ENCODE assay signal across 17 mouse cellular contexts in the genomic region with DNA sequence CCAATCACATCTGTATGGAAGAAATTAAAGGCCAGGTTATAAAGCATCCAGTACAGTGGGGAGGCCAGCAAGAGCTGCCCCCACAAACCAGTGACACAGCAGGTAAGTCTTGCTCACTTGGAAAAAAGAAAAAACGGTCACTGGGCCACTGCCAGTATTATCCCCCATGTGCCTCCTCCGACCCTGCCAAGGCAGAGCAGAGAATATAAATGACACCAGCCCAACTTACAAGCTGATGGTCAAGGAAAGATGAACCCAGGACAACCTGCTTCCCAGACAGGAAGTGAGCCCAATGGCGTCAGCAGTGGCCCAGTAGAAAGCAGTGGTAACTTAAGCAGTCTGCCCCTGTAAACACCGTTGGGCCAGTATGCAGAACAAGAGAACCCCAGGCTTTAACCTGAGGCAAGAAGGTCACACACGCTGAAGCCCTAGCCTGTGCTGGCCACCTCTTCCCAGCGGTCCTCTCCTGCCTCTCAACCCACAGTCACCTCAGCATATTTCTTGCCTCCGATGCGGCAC.
"Had no signal": no experiment of that assay in that cellular context is flagged by ENCODE, and none has a peak within 500 bp of the region (broad histone marks: within the 10 kb centered on the region; RNA-seq: fewer than 3 reads in every experiment).

No protein-coding gene starts in this region.

- H3K27ac ChIP-seq: kidney, postnatal 0 days; limb, embryonic 12.5 days; limb, embryonic 15.5 days; liver, embryonic 14.5 days; macrophage; midbrain, embryonic 12.5 days; midbrain, embryonic 15.5 days; neural tube, embryonic 12.5 days; neural tube, embryonic 15.5 days had no signal

- DNase-seq: kidney, postnatal 25 days; liver, postnatal 0 days; right cerebral cortex, adult 18-20 months; right cerebral cortex, postnatal 14 days; right cerebral cortex, postnatal 4 days; spleen, adult 18-20 months; thymus, postnatal 25 days had no signal

- ATAC-seq: liver, postnatal 0 days; midbrain, embryonic 15.5 days had no signal

- H3K4me3 ChIP-seq: limb, embryonic 12.5 days; limb, embryonic 15.5 days; midbrain, embryonic 12.5 days; midbrain, embryonic 15.5 days; neural tube, embryonic 12.5 days; neural tube, embryonic 15.5 days; stomach, embryonic 15.5 days had no signal
